Mouse (Mus musculus): Measurements from ENCODE around the gene Tcf7l2.
A peak's percentile ranks its signal among the peaks of the same experiment; 100 is the strongest.

Tcf7l2 gene

GRCm38 (mm10) chr19:55827613-55828259 lies 86.1 kb downstream of the Tcf7l2 start:
- DNase-seq (ENCODE audit: low read depth, low spot score): no peak

GRCm38 (mm10) chr19:55830976-55831559 lies 89.4 kb downstream of the Tcf7l2 start:
- no peak for DNase-seq (ENCODE audit: low read depth, low spot score)

- no peak for DNase-seq (ENCODE audit: low read depth, low spot score)
Measured at GRCm38 (mm10) chr19:55832122-55832521, 90.5 kb downstream of the Tcf7l2 start.

- DNase-seq (ENCODE audit: low read depth, low spot score): no peak
Measured at GRCm38 (mm10) chr19:55833807-55834385, 92.3 kb downstream of the Tcf7l2 start.

GRCm38 (mm10) chr19:55836930-55837687 lies 95.5 kb downstream of the Tcf7l2 start:
- DNase-seq (ENCODE audit: low read depth, low spot score): no peak

GRCm38 (mm10) chr19:55837924-55838323 lies 96.3 kb downstream of the Tcf7l2 start:
- no peak for DNase-seq (ENCODE audit: low read depth, low spot score)

GRCm38 (mm10) chr19:55838389-55839035 lies 96.9 kb downstream of the Tcf7l2 start:
- DNase-seq (ENCODE audit: low read depth, low spot score): no peak

- DNase-seq (ENCODE audit: low read depth, low spot score): no peak
Measured at GRCm38 (mm10) chr19:55839036-55839555, 97.5 kb downstream of the Tcf7l2 start.

- no peak for DNase-seq (ENCODE audit: low read depth, low spot score)
Measured at GRCm38 (mm10) chr19:55840499-55841121, 99.0 kb downstream of the Tcf7l2 start.

GRCm38 (mm10) chr19:55842046-55842445 lies 100.4 kb downstream of the Tcf7l2 start:
- no peak for DNase-seq (ENCODE audit: low read depth, low spot score)

- DNase-seq (ENCODE audit: low read depth, low spot score): no peak
Measured at GRCm38 (mm10) chr19:55843111-55843887, 101.7 kb downstream of the Tcf7l2 start.

GRCm38 (mm10) chr19:55845702-55846101 lies 104.1 kb downstream of the Tcf7l2 start:
- no peak for DNase-seq (ENCODE audit: low read depth, low spot score)

GRCm38 (mm10) chr19:55846256-55846655 lies 104.6 kb downstream of the Tcf7l2 start:
- no peak for DNase-seq (ENCODE audit: low read depth, low spot score)

- DNase-seq (ENCODE audit: low read depth, low spot score): no peak
Measured at GRCm38 (mm10) chr19:55847043-55847442, 105.4 kb downstream of the Tcf7l2 start.

GRCm38 (mm10) chr19:55850402-55851078 lies 108.9 kb downstream of the Tcf7l2 start:
- no peak for DNase-seq (ENCODE audit: low read depth, low spot score)

GRCm38 (mm10) chr19:55851498-55852324 lies 110.1 kb downstream of the Tcf7l2 start:
- no peak for DNase-seq (ENCODE audit: low read depth, low spot score)

GRCm38 (mm10) chr19:55854389-55854788 lies 112.8 kb downstream of the Tcf7l2 start:
- DNase-seq (ENCODE audit: low read depth, low spot score): no peak

- no peak for DNase-seq (ENCODE audit: low read depth, low spot score)
Measured at GRCm38 (mm10) chr19:55855571-55855970, 114.0 kb downstream of the Tcf7l2 start.

- DNase-seq (ENCODE audit: low read depth, low spot score): peak; percentile 19
Measured at GRCm38 (mm10) chr19:55857328-55857727, 115.7 kb downstream of the Tcf7l2 start.
